Mouse (Mus musculus): Measurements from ENCODE around the gene AK157302.

DNA sequence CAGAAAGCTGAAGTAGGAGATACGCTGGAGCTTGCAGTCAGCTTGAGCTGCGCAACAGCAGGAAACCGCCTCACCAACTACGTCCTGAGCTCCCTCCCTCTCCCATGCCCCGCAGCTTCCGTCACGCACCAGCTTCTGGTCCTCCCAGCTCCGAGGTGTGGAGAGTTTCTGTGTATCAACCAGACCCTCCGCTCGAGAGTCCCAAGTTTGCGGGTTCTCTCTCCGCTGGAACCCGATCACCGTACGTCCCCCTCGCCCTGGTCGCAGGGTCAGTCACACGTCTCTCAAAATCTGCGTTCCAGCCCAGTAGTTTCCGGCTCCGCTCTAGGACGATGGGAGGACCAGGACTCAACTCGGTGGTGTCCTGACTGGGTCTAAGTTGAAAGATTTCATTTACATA is 41.6 kb upstream of the AK157302 start, which contains the start of gene Zscan26:
- TF ChIP-seq CTCF (IDR thresholded peaks at IDR 0.05) (no peak), EP300 (IDR thresholded peaks at IDR 0.05) (peak; percentile 43; the same call in 1 of the 2 replicates)

Measured in lung, postnatal 0 days (tissue).